17 mouse cellular contexts compared by ENCODE assay signal in genomic region chr15:77412695-77413094, GRCm38 (mm10). TPM values are rescaled to one million over a fixed set of nuclear protein-coding genes. Genes with fewer than 3 reads are reported as not detected.
DNase-seq lines count a peak whose midpoint lies in the region; ATAC-seq and TF ChIP-seq lines count a peak whose summit lies in the region.
"Not testable (repeated sequence)": the region's sequence is repeated elsewhere in the genome, so short reads cannot be mapped to it uniquely, and the experiment has no call there.
"Had no signal": no experiment of that assay in that cellular context is flagged by ENCODE, and none has a peak within 500 bp of the region (broad histone marks: within the 10 kb centered on the region; RNA-seq: fewer than 3 reads in every experiment).

No protein-coding gene starts in this region.

- peak; percentile 63; the same call in 1 of the 2 replicates for ATAC-seq in erythroid progenitor cell, adult 5-6 weeks (replicated peaks; ENCODE audit: low FRiP score, poor library complexity, severe bottlenecking)
- ATAC-seq in hindbrain, embryonic 11.5 days (ENCODE audit: low FRiP score); kidney, postnatal 0 days (replicated peaks; ENCODE audit: low FRiP score, low read depth); lung, postnatal 0 days: not testable (repeated sequence)

- WGBS in hindbrain, embryonic 11.5 days, result 41% methylated on average over 4 of the region's 4 CpGs
- 22% methylated on average over 4 of the region's 4 CpGs for WGBS in kidney, postnatal 0 days
- 33% methylated on average over 4 of the region's 4 CpGs for WGBS in lung, postnatal 0 days

- H3K4me2 ChIP-seq in CH12.LX (ENCODE audit: insufficient read depth, low read depth, poor library complexity, severe bottlenecking); hindbrain, embryonic 11.5 days (replicated peaks; ENCODE audit: low read depth, low read length); kidney, postnatal 0 days (ENCODE audit: low read length); lung, postnatal 0 days (replicated peaks; ENCODE audit: low read depth, low read length): not testable (repeated sequence)

- peak; percentile 0 for DNase-seq in CH12.LX (ENCODE audit: extremely low read depth)
- DNase-seq in brain, embryonic 14.5 days (ENCODE audit: low read depth), result not testable (repeated sequence)
- peak; percentile 4 for DNase-seq in hindbrain, embryonic 11.5 days (ENCODE audit: low spot score)
- peak; percentile 3 for DNase-seq in kidney, postnatal 0 days (ENCODE audit: low spot score)
- DNase-seq in lung, postnatal 0 days (ENCODE audit: low spot score), result peak; percentile 5
- DNase-seq in naive thymus-derived CD4-positive, alpha-beta T cell, adult 2 months (ENCODE audit: low read depth), result peak; percentile 34

- H3K9ac ChIP-seq in CH12.LX (ENCODE audit: insufficient read depth, low read depth); hindbrain, embryonic 11.5 days (ENCODE audit: low read depth, low read length); kidney, postnatal 0 days (ENCODE audit: low read depth, low read length); lung, postnatal 0 days (replicated peaks; ENCODE audit: low read depth): not testable (repeated sequence)

- not testable (repeated sequence) for H3K36me3 ChIP-seq in CH12.LX (replicated peaks in 1 of 2; ENCODE audit: control insufficient read depth in 1 of 2, insufficient read depth in 1 of 2, low read length in 1 of 2); hindbrain, embryonic 11.5 days (ENCODE audit: control insufficient read depth, insufficient read depth, low read length); kidney, postnatal 0 days (ENCODE audit: insufficient read depth, low read length); lung, postnatal 0 days (ENCODE audit: insufficient read depth, low read length)

- not testable (repeated sequence) for TF ChIP-seq EP300 in CH12.LX (IDR thresholded peaks at IDR 0.05; ENCODE audit: low read length); lung, postnatal 0 days (IDR thresholded peaks at IDR 0.05)

- not testable (repeated sequence) for TF ChIP-seq POLR2A in CH12.LX (IDR thresholded peaks at IDR 0.05; ENCODE audit: low read depth, low read length); brain, embryonic 14.5 days (IDR thresholded peaks at IDR 0.05; ENCODE audit: borderline replicate concordance, extremely low read depth, insufficient read depth, insufficient read length, poor library complexity, severe bottlenecking)

- TF ChIP-seq RAD21 in CH12.LX (IDR thresholded peaks at IDR 0.05; ENCODE audit: low read depth, low read length), result not testable (repeated sequence)

- dilution Hi-C loops in CH12.LX (cut with MboI; ENCODE audit: extremely low pct_ligation_motif_present, extremely low pct_unique_long_range_greater_than_20kb, low sequenced_read_pairs), result not testable (repeated sequence)

- in situ Hi-C loops in CH12.LX (cut with MboI; ENCODE audit: low pct_ligation_motif_present, low pct_unique_long_range_greater_than_20kb, low sequenced_read_pairs), result not testable (repeated sequence)

- H3K9me3 ChIP-seq in CH12.LX (replicated peaks; ENCODE audit: low read length); hindbrain, embryonic 11.5 days (ENCODE audit: control insufficient read depth, low read length); kidney, postnatal 0 days (replicated peaks; ENCODE audit: low read length); lung, postnatal 0 days (ENCODE audit: low read length): not testable (repeated sequence)

- not testable (repeated sequence) for H3K4me3 ChIP-seq in CH12.LX (replicated peaks in 1 of 3; ENCODE audit: low read depth in 2 of 3, low read length in 2 of 3, poor library complexity in 1 of 3); hindbrain, embryonic 11.5 days (ENCODE audit: low read depth, low read length); kidney, postnatal 0 days (replicated peaks; ENCODE audit: low read depth, low read length); lung, postnatal 0 days (ENCODE audit: low read depth, low read length)

- H3K79me2 ChIP-seq in CH12.LX (replicated peaks; ENCODE audit: control insufficient read depth, extremely low read depth, insufficient read depth, poor library complexity, severe bottlenecking), result not testable (repeated sequence)

- not testable (repeated sequence) for H3K4me1 ChIP-seq in CH12.LX (ENCODE audit: control insufficient read depth in 1 of 2, insufficient read depth in 2 of 2); hindbrain, embryonic 11.5 days (replicated peaks; ENCODE audit: control insufficient read depth, insufficient read depth, low read length); kidney, postnatal 0 days (replicated peaks; ENCODE audit: insufficient read depth, low read length); lung, postnatal 0 days (ENCODE audit: insufficient read depth, low read depth, low read length)

- H3K27me3 ChIP-seq in CH12.LX (replicated peaks), result peaks cover 13% of the 10 kb centered on the region
- H3K27me3 ChIP-seq in hindbrain, embryonic 11.5 days (ENCODE audit: control insufficient read depth, insufficient read depth, low read length); kidney, postnatal 0 days (ENCODE audit: insufficient read depth, low read length); lung, postnatal 0 days (replicated peaks; ENCODE audit: insufficient read depth, low read length): not testable (repeated sequence)

- peak in 1 of 2 experiments; percentile 38; a peak in 2 of 4 replicates for TF ChIP-seq CTCF in CH12.LX (conservative IDR thresholded peaks at IDR 0.05 in 1 of 2, IDR thresholded peaks at IDR 0.05 in 1 of 2; ENCODE audit: low read depth in 2 of 2, low read length in 2 of 2)
- peak; percentile 41; the same call in 1 of the 2 replicates for TF ChIP-seq CTCF in brain, embryonic 14.5 days (IDR thresholded peaks at IDR 0.05; ENCODE audit: borderline replicate concordance, extremely low read depth, insufficient read depth, insufficient read length)
- TF ChIP-seq CTCF in kidney, postnatal 0 days (IDR thresholded peaks at IDR 0.05; ENCODE audit: low read depth), result peak; percentile 56; the same call in 1 of the 2 replicates
- TF ChIP-seq CTCF in lung, postnatal 0 days (IDR thresholded peaks at IDR 0.05), result peak; percentile 52

- H3K27ac ChIP-seq in CH12.LX (ENCODE audit: insufficient read depth, low read depth); hindbrain, embryonic 11.5 days (ENCODE audit: low read depth, low read length); kidney, postnatal 0 days; lung, postnatal 0 days (ENCODE audit: low read length): not testable (repeated sequence)

RNA-seq across cellular contexts. Expression of gene Apol9a, which starts 1.8 kb away (rescaled TPM):
- total RNA-seq in CH12.LX (2012; rRNA removed) (not detected in 2 replicates), CH12.LX (2014; rRNA removed) (not detected in 2 replicates)
- polyA plus RNA-seq in CH12.LX (2012; ENCODE audit: insufficient read length, low read depth), result not detected in 2 replicates
- 0.23 TPM in 1 of 2 replicates, not detected in the other for polyA plus RNA-seq in brain, embryonic 14.5 days (2012; rRNA removed)
- not detected in 2 replicates for total RNA-seq in erythroid progenitor cell, adult 5-6 weeks (2015; ENCODE audit: low replicate concordance)
- total RNA-seq in erythroid progenitor cell, adult 5-6 weeks (2017; ENCODE audit: low replicate concordance), result under 0.01 TPM in 1 of 2 replicates, not detected in the other
- 0.03 and 0.06 TPM in 2 replicates for polyA plus RNA-seq in hindbrain, embryonic 11.5 days (2014; fragmentation: Nextera tagmentation; extraction: Ambion mirVana)
- 0.33 TPM in 1 of 2 replicates, not detected in the other for polyA plus RNA-seq in kidney, postnatal 0 days (2015; fragmentation: Nextera tagmentation; extraction: Ambion mirVana)
- polyA plus RNA-seq in lung, postnatal 0 days (2015; fragmentation: Nextera tagmentation; extraction: Ambion mirVana), result 0.43 and 0.47 TPM in 2 replicates
- total RNA-seq: gastrocnemius, adult 18-20 months had no signal
- polyA plus RNA-seq: embryonic facial prominence, embryonic 12.5 days; hindbrain, embryonic 12.5 days; limb, embryonic 12.5 days; midbrain, embryonic 14.5 days; stomach, embryonic 14.5 days had no signal

RNA-seq across cellular contexts. Expression of gene Apol7a, which starts 13.8 kb away (rescaled TPM):
- total RNA-seq in CH12.LX (2012; rRNA removed) (not detected in 2 replicates), CH12.LX (2014; rRNA removed) (not detected in 2 replicates)
- polyA plus RNA-seq in CH12.LX (2012; ENCODE audit: insufficient read length, low read depth), result not detected in 2 replicates
- not detected in 2 replicates for polyA plus RNA-seq in brain, embryonic 14.5 days (2012; rRNA removed)
- total RNA-seq in erythroid progenitor cell, adult 5-6 weeks (2015; ENCODE audit: low replicate concordance), result not detected in 2 replicates
- not detected in 2 replicates for total RNA-seq in erythroid progenitor cell, adult 5-6 weeks (2017; ENCODE audit: low replicate concordance)
- not detected in 2 replicates for polyA plus RNA-seq in hindbrain, embryonic 11.5 days (2014; fragmentation: Nextera tagmentation; extraction: Ambion mirVana)
- polyA plus RNA-seq in kidney, postnatal 0 days (2015; fragmentation: Nextera tagmentation; extraction: Ambion mirVana), result 0.09 and 0.13 TPM in 2 replicates
- polyA plus RNA-seq in lung, postnatal 0 days (2015; fragmentation: Nextera tagmentation; extraction: Ambion mirVana), result 0.33 and 0.37 TPM in 2 replicates
- polyA plus RNA-seq: embryonic facial prominence, embryonic 12.5 days; forebrain, embryonic 16.5 days; hindbrain, embryonic 12.5 days; limb, embryonic 12.5 days; midbrain, embryonic 14.5 days had no signal

RNA-seq across cellular contexts. Expression of gene Apol7b, which starts 34.6 kb away (rescaled TPM):
- total RNA-seq in CH12.LX (2012; rRNA removed) (not detected in 2 replicates), CH12.LX (2014; rRNA removed) (not detected in 2 replicates)
- not detected in 2 replicates for polyA plus RNA-seq in CH12.LX (2012; ENCODE audit: insufficient read length, low read depth)
- polyA plus RNA-seq in brain, embryonic 14.5 days (2012; rRNA removed), result not detected in 2 replicates
- not detected in 2 replicates for total RNA-seq in erythroid progenitor cell, adult 5-6 weeks (2015; ENCODE audit: low replicate concordance)
- not detected in 2 replicates for total RNA-seq in erythroid progenitor cell, adult 5-6 weeks (2017; ENCODE audit: low replicate concordance)
- polyA plus RNA-seq in hindbrain, embryonic 11.5 days (2014; fragmentation: Nextera tagmentation; extraction: Ambion mirVana), result not detected in 2 replicates
- not detected in 2 replicates for polyA plus RNA-seq in kidney, postnatal 0 days (2015; fragmentation: Nextera tagmentation; extraction: Ambion mirVana)
- not detected in 2 replicates for polyA plus RNA-seq in lung, postnatal 0 days (2015; fragmentation: Nextera tagmentation; extraction: Ambion mirVana)
- total RNA-seq: adrenal gland, adult 18-20 months had no signal
- polyA plus RNA-seq: embryonic facial prominence, embryonic 12.5 days; forebrain, embryonic 16.5 days; heart, embryonic 15.5 days; hindbrain, embryonic 12.5 days; limb, embryonic 12.5 days; liver, embryonic 15.5 days; midbrain, embryonic 14.5 days; stomach, embryonic 14.5 days had no signal
